Mouse (Mus musculus) erythroid progenitor cell, adult 5-6 weeks (primary cell): ENCODE measurements around the gene Pgm2l1. TPM values are rescaled to one million over a fixed set of nuclear protein-coding genes. Genes with fewer than 3 reads are reported as not detected.

Experiments used
- ATAC-seq: replicated peaks from 2 replicates; pipeline ENCODE4 v1.8.0; 2016; ENCODE audit warnings: moderate number of reproducible peaks, mild to moderate bottlenecking, moderate TSS enrichment, inconsistent platforms; ENCODE audit not compliant: poor library complexity, low FRiP score, severe bottlenecking
- total RNA-seq, 2 experiments: library from RNA; stranded (forward) in 1 of 2; stranded (reverse) in 1 of 2; fragments of 150-400 nt in 1 of 2; fragments of 186-747, 209-891 nt in 1 of 2; gene quantifications; 2 replicates each; pipeline versions ENCODE4 v1.2.3 to v1.2.4; 2015 to 2017; ENCODE audit warnings: low replicate concordance in 2 of 2

Gene Pgm2l1
- total RNA-seq (2015; ENCODE audit: low replicate concordance) (14.1 and 19.3 TPM in 2 replicates), total RNA-seq (2017; ENCODE audit: low replicate concordance) (16.0 and 18.9 TPM in 2 replicates)

GRCm38 (mm10) chr7:100227158-100227875 is at the start of gene Pgm2l1:
Gene Pgm2l1, plus strand, starts transcription at chr7:100227394.
- ATAC-seq: peak; percentile 91

GRCm38 (mm10) chr7:100178016-100178890 is 48.9 kb upstream of the Pgm2l1 start:
- peak; percentile 75 for ATAC-seq

- 0 out of 2 replicates have a peak, but pooled peaks have one; percentile 26 for ATAC-seq
Observed at GRCm38 (mm10) chr7:100178891-100179233, 48.3 kb upstream of the Pgm2l1 start.

- no peak for ATAC-seq
Observed at GRCm38 (mm10) chr7:100179394-100179793, 47.8 kb upstream of the Pgm2l1 start.

GRCm38 (mm10) chr7:100179836-100180407 is 47.3 kb upstream of the Pgm2l1 start:
- ATAC-seq: no peak

GRCm38 (mm10) chr7:100181176-100181575 is 46.0 kb upstream of the Pgm2l1 start:
- ATAC-seq: no peak

- no peak for ATAC-seq
Observed at GRCm38 (mm10) chr7:100181614-100182013, 45.6 kb upstream of the Pgm2l1 start.

- no peak for ATAC-seq
Observed at GRCm38 (mm10) chr7:100182388-100182787, 44.8 kb upstream of the Pgm2l1 start.

- ATAC-seq: no peak
Observed at GRCm38 (mm10) chr7:100187601-100188000, 39.6 kb upstream of the Pgm2l1 start.

GRCm38 (mm10) chr7:100190167-100190566 is 37.0 kb upstream of the Pgm2l1 start:
- ATAC-seq: no peak

GRCm38 (mm10) chr7:100190778-100191177 is 36.4 kb upstream of the Pgm2l1 start:
- ATAC-seq: peak; percentile 78; the same call in 1 of the 2 replicates

GRCm38 (mm10) chr7:100201191-100201590 is 26.0 kb upstream of the Pgm2l1 start:
- ATAC-seq: no peak

- no peak for ATAC-seq
Observed at GRCm38 (mm10) chr7:100203616-100204015, 23.6 kb upstream of the Pgm2l1 start.

GRCm38 (mm10) chr7:100204871-100205270 is 22.3 kb upstream of the Pgm2l1 start:
- ATAC-seq: no peak

- ATAC-seq: no peak
Observed at GRCm38 (mm10) chr7:100206144-100206543, 21.1 kb upstream of the Pgm2l1 start.

GRCm38 (mm10) chr7:100207886-100208285 is 19.3 kb upstream of the Pgm2l1 start:
- ATAC-seq: no peak

GRCm38 (mm10) chr7:100214310-100214709 is 12.9 kb upstream of the Pgm2l1 start:
- no peak for ATAC-seq

GRCm38 (mm10) chr7:100215116-100215732 is 12.0 kb upstream of the Pgm2l1 start:
- no peak for ATAC-seq

GRCm38 (mm10) chr7:100215976-100216375 is 11.2 kb upstream of the Pgm2l1 start:
- ATAC-seq: no peak
